Mouse (Mus musculus) myocyte (in vitro differentiated cells): ENCODE measurements around the gene Arl15. TPM values are rescaled to one million over a fixed set of nuclear protein-coding genes. Genes with fewer than 3 reads are reported as not detected.

Experiments used
- H3K27me3 ChIP-seq: one replicate; pipeline ENCODE4 v1.6.1; 2011; ENCODE audit not compliant: control insufficient read depth, insufficient read depth, insufficient read length
- H3K36me3 ChIP-seq: one replicate; pipeline ENCODE4 v1.6.1; 2011; ENCODE audit not compliant: control insufficient read depth, insufficient read depth
- H3K4me2 ChIP-seq: one replicate; pipeline ENCODE4 v1.6.1; 2011; ENCODE audit warnings: low read depth, control low read depth
- H3K4me3 ChIP-seq: one replicate; pipeline ENCODE4 v1.5.1; 2011; ENCODE audit warnings: mild to moderate bottlenecking, control low read depth, moderate library complexity
- H3K79me2 ChIP-seq: one replicate; pipeline ENCODE4 v1.6.1; 2011; ENCODE audit not compliant: control insufficient read depth, insufficient read depth
- H3ac ChIP-seq: one replicate; pipeline ENCODE4 v1.6.1; 2011; ENCODE audit not compliant: control insufficient read depth, insufficient read length
- CEBPB ChIP-seq: IDR thresholded peaks from 2 replicates; pipeline ENCODE4 v1.6.1; 2011; ENCODE audit warnings: mild to moderate bottlenecking, moderate library complexity; ENCODE audit not compliant: poor library complexity, insufficient read depth, severe bottlenecking
- E2F4 ChIP-seq: IDR thresholded peaks from one replicate; pipeline ENCODE4 v1.6.1; 2011; ENCODE audit warnings: mild to moderate bottlenecking, control low read depth, moderate library complexity; ENCODE audit not compliant: insufficient read depth
- MAX ChIP-seq: IDR thresholded peaks from one replicate; pipeline ENCODE4 v1.6.1; 2011; ENCODE audit warnings: low read depth, mild to moderate bottlenecking, control low read depth
- MYOG ChIP-seq, 3 experiments: IDR thresholded peaks; one replicate each; pipeline ENCODE4 v1.6.1; 2011; ENCODE audit warnings: control low read depth in 2 of 3, low read depth in 2 of 3, mild to moderate bottlenecking in 2 of 3; ENCODE audit not compliant: insufficient read length in 2 of 3, control insufficient read depth in 1 of 3, insufficient read depth in 1 of 3
- POLR2A ChIP-seq: IDR thresholded peaks from one replicate; pipeline ENCODE4 v1.6.1; 2011; ENCODE audit warnings: low read depth, mild to moderate bottlenecking, control low read depth, moderate library complexity; ENCODE audit not compliant: insufficient read length
- POLR2AphosphoS2 ChIP-seq: IDR thresholded peaks from one replicate; pipeline ENCODE4 v1.6.1; 2011; ENCODE audit warnings: low read depth, control low read depth; ENCODE audit not compliant: insufficient read length
- REST ChIP-seq: IDR thresholded peaks from one replicate; pipeline ENCODE4 v1.6.1; 2011; ENCODE audit warnings: mild to moderate bottlenecking, control low read depth, moderate library complexity; ENCODE audit not compliant: insufficient read depth, insufficient read length
- SRF ChIP-seq: IDR thresholded peaks from one replicate; pipeline ENCODE4 v1.6.1; 2011; ENCODE audit warnings: low read depth; ENCODE audit not compliant: control insufficient read depth, insufficient read length
- TCF12 ChIP-seq: IDR thresholded peaks from one replicate; pipeline ENCODE4 v1.6.1; 2011; ENCODE audit warnings: mild to moderate bottlenecking, control low read depth; ENCODE audit not compliant: poor library complexity, insufficient read depth, severe bottlenecking
- TCF3 ChIP-seq: IDR thresholded peaks from one replicate; pipeline ENCODE4 v1.6.1; 2011; ENCODE audit warnings: low read depth, control low read depth; ENCODE audit not compliant: insufficient read length
- USF1 ChIP-seq: IDR thresholded peaks from one replicate; pipeline ENCODE4 v1.6.1; 2011; ENCODE audit warnings: low read depth, mild to moderate bottlenecking, control low read depth, moderate library complexity
- polyA plus RNA-seq: library from polyadenylated mRNA; unstranded; fragments of >200 nt; fragmentation: generic; extraction: Trizol; gene quantifications from one replicate; pipeline ENCODE4 v1.2.1, GENCODE M21; 2012; ENCODE audit warnings: missing spikeins

Gene Arl15
- polyA plus RNA-seq, 1 experiment, result 11.1 TPM

DNA sequence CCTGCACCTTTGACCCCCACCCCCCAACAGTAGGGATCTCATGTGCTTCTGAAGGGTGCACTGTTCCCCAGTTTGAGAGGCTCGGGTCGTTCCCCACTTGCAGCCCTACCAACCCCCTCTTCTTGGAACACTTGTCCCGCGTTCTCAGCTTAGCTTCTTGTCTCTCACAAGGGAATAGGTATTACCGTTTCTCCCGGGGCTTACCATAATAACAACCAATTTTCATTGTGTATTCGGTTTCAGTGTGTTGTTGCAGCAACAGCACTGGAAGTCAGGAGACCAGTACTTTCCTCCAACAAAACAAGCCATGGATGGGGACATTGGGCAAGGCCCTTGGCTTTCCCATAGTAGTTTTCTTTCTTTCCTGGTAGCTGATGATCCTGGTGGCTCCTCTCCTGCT is 145.8 kb downstream of the Arl15 start:
- H3K4me2 ChIP-seq, result no peak overlapping the region
- no peak overlapping the region for H3ac ChIP-seq
- H3K36me3 ChIP-seq, result peaks cover 9% of the 10 kb centered on the region
- no peaks in the 10 kb centered on the region for H3K27me3 ChIP-seq
- TF ChIP-seq MAX (no peak), USF1 (no peak)
- H3K4me3 ChIP-seq, result no peak overlapping the region
- H3K79me2 ChIP-seq, result no peaks in the 10 kb centered on the region

DNA sequence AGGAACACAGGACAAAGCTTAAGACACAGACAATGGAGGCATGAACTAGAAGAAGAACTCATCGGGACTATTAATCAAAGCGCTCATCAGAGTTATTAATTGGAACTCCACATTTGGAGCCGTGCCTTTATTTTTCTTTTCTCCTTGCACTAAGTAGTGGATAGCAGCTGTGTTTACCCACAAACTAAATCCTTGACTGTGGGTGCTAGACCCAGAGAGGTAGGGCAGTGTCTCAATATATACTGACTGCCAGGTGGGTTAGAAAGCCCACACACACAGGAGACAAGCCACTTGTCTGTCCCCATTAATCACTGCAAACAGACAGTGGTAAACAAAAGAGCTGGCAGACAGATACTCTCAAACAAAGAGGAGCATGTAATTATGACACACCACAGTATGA is 147.6 kb downstream of the Arl15 start:
- Histone ChIP-seq H3K27me3 (no peaks in the 10 kb centered on the region), H3K4me2 (no peak overlapping the region), H3K79me2 (no peaks in the 10 kb centered on the region), H3K4me3 (no peak overlapping the region), H3K36me3 (peaks cover 4% of the 10 kb centered on the region), H3ac (no peak overlapping the region)
- TF ChIP-seq MAX (no peak), USF1 (no peak), TCF12 (no peak), POLR2AphosphoS2 (no peak), MYOG (IDR thresholded peaks at IDR 0.05; ENCODE audit: control insufficient read depth in 1 of 3, insufficient read depth in 1 of 3, insufficient read length in 2 of 3, low read depth in 2 of 3) (no peak), REST (no peak), SRF (no peak), TCF3 (no peak), E2F4 (no peak)

DNA sequence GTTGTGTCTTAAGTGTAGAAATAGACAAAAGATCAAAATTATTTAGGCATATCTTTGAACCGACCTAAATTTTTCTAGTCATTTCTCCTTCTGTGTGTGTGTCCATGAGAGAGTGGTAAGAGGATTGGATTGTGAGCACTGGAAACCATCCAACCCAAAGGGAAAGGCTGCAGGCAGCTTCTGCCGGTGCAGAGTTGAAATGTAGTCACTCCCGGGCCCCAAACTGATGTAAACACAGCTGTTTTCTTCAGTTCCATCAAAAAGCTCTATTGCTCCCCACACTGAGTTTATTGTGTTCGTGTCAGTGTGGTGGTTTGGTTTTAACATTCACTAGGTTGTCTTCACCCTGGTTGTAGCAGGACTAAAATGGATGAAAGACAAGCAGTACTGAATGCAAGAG is 153.2 kb downstream of the Arl15 start:
- Histone ChIP-seq H3K36me3 (no peaks in the 10 kb centered on the region), H3K27me3 (no peaks in the 10 kb centered on the region), H3K4me3 (no peak overlapping the region), H3K79me2 (no peaks in the 10 kb centered on the region), H3K4me2 (no peak overlapping the region), H3ac (no peak overlapping the region)
- no peak for TF ChIP-seq POLR2A

DNA sequence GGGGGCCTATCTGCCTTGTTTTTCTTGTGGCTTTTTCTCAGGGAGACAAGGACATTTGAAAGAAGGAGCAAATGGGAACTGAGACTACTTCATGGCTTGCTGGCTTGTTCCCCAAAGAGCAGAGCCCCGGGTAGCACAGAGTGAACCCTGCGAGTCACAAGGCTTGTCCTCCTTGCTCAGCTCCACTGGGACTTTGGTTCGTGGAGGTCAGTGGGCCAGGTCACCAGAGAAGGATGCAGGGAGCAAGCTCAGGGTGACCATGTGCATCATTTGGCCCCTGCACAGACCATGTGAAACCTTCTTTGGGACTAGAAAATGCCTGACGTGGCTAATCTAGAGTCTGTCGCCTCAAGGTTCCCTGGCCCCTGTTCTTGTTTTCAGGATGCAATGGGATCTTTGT is 155.4 kb downstream of the Arl15 start:
- Histone ChIP-seq H3K79me2 (no peaks in the 10 kb centered on the region), H3K4me3 (no peak overlapping the region), H3K36me3 (no peaks in the 10 kb centered on the region), H3ac (no peak overlapping the region), H3K27me3 (no peaks in the 10 kb centered on the region), H3K4me2 (no peak overlapping the region)
- TF ChIP-seq TCF3 (no peak), CEBPB (no peak), SRF (no peak), REST (no peak), POLR2AphosphoS2 (no peak), MYOG (IDR thresholded peaks at IDR 0.05; ENCODE audit: control insufficient read depth in 1 of 3, insufficient read depth in 1 of 3, insufficient read length in 2 of 3, low read depth in 2 of 3) (no peak)

DNA sequence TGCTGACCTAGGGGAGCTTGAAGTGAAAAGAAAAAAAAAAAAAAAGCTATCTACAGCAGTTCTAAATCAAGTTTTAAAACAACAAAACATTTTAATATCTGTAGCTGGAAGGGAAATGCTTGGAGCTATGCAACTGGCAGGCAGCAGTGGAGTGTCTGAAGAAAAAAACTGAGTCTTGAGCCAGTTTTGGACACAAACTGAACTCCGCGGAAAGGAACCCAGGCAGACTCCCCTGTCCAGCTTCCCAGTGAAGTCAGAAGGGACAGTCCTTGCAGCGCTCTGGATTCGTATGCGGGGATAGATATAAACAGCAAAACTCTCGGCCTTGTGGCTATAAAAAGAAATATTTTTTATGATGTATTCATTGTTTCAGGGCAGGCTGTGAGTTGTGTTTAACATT is 155.8 kb downstream of the Arl15 start:
- TF ChIP-seq TCF3, result no peak
- no peak for TF ChIP-seq REST
- TF ChIP-seq MYOG (IDR thresholded peaks at IDR 0.05; ENCODE audit: control insufficient read depth in 1 of 3, insufficient read depth in 1 of 3, insufficient read length in 2 of 3, low read depth in 2 of 3), result no peak
- no peak for TF ChIP-seq POLR2AphosphoS2
- no peak for TF ChIP-seq E2F4
- no peak for TF ChIP-seq CEBPB
- TF ChIP-seq SRF, result no peak
- Histone ChIP-seq H3K36me3 (no peaks in the 10 kb centered on the region), H3K79me2 (no peaks in the 10 kb centered on the region), H3K4me3 (no peak overlapping the region), H3K27me3 (no peaks in the 10 kb centered on the region), H3ac (no peak overlapping the region), H3K4me2 (no peak overlapping the region)

- Histone ChIP-seq H3K27me3 (no peaks in the 10 kb centered on the region), H3K79me2 (no peaks in the 10 kb centered on the region), H3K36me3 (no peaks in the 10 kb centered on the region), H3ac (no peak overlapping the region), H3K4me3 (no peak overlapping the region), H3K4me2 (no peak overlapping the region)
- TF ChIP-seq CEBPB (no peak), MYOG (IDR thresholded peaks at IDR 0.05; ENCODE audit: control insufficient read depth in 1 of 3, insufficient read depth in 1 of 3, insufficient read length in 2 of 3, low read depth in 2 of 3) (no peak), TCF3 (no peak), E2F4 (no peak), POLR2A (no peak), MAX (no peak)
These were observed 163.1 kb downstream of the Arl15 start for GRCm38 (mm10) chr13:113957438-113957837.
